Mouse (Mus musculus): ENCODE data around the gene Samd15.

Gene Samd15

GRCm38 (mm10) chr12:87230379-87230895 lies 30.9 kb downstream of the Samd15 start:
- no peak for DNase-seq (ENCODE audit: low spot score in 2 of 2)

DNA sequence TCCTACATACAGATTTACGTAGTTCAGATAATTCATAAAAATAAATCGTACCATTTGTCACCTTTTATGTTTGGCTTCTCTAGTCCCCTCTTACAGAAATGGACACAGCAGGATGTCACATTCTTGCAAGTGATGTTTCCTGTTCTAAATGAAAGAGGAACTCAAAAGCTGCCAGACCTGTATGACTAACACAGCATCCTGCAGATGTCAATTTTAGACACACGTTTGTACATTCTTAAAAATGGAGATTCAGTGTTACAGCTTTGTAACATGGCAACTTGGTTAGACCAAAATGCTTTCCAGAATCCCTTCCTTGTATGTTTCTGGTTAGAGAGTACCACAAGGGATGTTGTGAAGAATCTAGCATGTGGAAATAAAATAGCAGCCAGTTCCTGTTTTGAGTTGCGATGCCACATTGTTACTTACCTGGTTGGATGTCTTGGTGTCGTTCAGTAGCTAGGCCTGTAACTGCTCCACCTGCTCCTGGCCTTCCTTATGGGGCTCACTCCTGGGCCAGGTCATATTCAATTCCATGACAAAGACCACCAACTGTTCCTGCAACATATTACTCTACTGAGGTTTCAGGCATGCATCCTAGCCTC lies 37.5 kb downstream of the Samd15 start:
- no peak for DNase-seq (ENCODE audit: low spot score in 2 of 2)

GRCm38 (mm10) chr12:87238632-87239031 lies 39.1 kb downstream of the Samd15 start, which contains the start of gene Noxred1:
Noxred1 (minus strand) TSS chr12:87238732.
- no peak for DNase-seq (ENCODE audit: low spot score in 2 of 2)

DNA sequence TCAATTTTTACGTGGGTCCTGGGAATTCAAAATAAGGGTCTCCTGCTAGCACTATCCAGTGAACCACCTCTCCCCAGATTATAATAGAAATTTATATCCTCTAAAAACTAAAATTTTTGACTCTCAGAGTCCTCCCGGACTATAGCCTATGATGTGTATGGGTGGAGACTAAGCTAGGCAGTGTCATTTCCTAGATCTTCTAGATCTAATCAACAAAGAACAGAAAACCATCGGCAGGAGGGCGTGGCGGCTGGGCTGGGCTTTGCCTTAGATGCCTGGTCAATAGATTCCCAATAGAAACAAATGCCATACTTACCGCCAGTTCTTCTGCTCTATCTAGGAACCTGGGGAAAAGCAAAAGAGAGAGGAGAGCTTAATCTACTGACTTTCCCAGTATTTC lies 50.6 kb downstream of the Samd15 start:
- DNase-seq (ENCODE audit: low spot score in 2 of 2), result no peak

DNA sequence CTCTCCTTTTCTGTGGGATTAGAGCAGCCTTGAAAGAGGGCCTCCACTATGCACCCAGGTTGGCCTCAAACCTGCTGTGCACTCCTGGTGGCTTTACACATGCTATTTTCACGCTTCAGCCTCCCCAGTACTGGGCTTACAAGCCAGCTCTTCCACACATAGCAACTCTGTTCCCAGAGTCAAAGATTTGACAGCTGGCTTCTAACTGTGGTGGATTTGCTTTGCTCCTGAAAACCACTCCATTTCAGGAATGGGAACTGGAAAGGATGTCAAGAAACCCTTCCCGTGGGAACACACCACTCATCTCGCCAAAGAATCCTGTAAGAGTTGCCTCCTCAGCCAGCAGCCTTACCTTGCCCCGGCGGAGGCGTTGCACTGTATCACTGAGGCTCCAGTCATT lies 54.4 kb downstream of the Samd15 start:
- DNase-seq (ENCODE audit: low spot score in 2 of 2), result no peak

DNA sequence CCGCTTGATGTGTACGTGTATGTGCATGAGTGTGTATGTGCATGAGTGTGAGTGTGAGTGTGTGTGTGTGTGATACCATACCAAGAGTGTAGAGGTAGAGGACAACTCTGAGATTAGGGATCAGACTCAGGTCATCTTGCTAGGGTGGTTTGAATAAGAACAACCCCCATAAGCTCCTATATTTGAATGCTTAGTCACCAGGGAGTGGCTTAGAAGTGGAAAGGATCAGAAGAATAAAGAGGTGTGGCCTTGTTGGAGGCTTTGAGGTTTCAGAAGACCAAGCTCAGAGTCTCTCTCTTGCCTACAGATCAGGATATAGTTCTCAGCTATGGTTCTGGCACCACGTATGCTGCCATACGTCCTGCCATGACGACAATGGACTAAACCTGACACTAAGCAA lies 57.1 kb downstream of the Samd15 start:
- no peak for DNase-seq (ENCODE audit: low spot score in 2 of 2)

DNA sequence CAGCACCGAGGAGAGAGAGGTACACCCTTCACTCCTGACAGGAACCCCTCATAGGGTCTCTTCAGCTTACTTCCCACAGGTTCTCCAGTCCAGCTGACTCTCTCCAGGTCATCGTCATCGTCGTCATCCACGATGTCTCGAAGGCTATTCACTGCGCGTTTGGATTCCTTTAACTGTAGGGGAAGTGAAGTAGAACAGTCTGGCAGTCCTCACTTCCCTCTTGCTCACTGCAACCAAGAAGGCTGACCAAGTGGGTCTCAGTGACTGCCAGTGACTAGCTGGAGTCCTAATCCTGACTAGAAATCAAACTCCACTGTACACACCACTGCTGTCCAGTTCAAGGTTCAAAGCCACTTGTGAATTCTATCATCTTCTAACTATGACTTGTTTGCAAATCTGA lies 61.0 kb downstream of the Samd15 start:
- DNase-seq (ENCODE audit: low spot score in 2 of 2), result no peak
